Mouse (Mus musculus) thymus, adult 2 months (tissue): ENCODE results near the gene Gria2.

Source experiments
- CTCF ChIP-seq: fragments of 200-500 bp; IDR thresholded peaks from 2 replicates; pipeline ENCODE4 v1.5.1; 2012; ENCODE audit warnings: mild to moderate bottlenecking, control low read depth, low read length, moderate library complexity, borderline replicate concordance; ENCODE audit not compliant: control insufficient read depth, poor library complexity, insufficient read depth; ENCODE audit errors: extremely low read depth
- POLR2A ChIP-seq: fragments of 200-500 bp; IDR thresholded peaks from 2 replicates; pipeline ENCODE4 v1.6.1; 2012; ENCODE audit warnings: mild to moderate bottlenecking, low read length, control low read depth, moderate library complexity; ENCODE audit not compliant: control insufficient read depth, poor library complexity, insufficient read depth; ENCODE audit errors: extremely low read depth

DNA sequence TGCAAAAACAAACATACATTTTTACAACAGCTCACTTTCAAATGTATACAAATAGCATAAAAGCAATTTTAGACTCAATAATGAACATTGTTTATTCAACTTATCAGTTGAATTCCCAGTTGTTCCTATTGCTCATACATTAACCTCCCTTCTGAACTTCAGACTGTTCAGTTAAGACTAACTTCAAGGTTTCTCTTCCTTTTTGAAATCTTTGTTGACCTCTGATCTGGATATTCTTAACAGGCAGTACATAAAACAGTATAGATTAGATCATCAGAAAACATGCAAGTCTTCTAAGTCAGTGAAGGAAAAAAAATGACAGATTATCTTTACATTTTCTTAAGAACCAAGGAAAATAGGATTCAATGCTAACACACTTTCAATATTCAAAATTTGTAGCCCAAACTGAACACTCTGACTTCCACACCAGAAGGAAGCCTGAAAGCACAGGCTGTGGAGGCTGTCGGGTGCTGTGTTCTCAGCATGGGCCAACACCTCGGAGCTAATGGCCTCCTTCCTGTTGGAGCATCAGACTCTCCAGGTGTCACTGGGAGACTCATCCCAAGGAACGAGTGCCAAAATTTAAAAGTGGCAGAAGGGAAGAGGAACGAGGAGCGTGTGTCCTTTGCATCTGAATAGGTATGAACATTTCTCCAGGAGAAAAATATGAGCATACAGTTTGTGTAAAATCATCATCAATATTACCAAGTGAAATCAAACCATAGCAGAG is 33.0 kb downstream of the Gria2 start:
- TF ChIP-seq CTCF (no peak), POLR2A (no peak)
